Mouse (Mus musculus) hindbrain, embryonic 14.5 days (tissue): ENCODE measurements around the gene Slc9c1. TPM values are rescaled to one million over a fixed set of nuclear protein-coding genes. Genes with fewer than 3 reads are reported as not detected.

Experiments
- polyA plus RNA-seq: library from polyadenylated mRNA; unstranded; fragments of >200 nt; fragmentation: Nextera tagmentation; extraction: Ambion mirVana; gene quantifications from 2 replicates; pipeline ENCODE4 v1.2.1, GENCODE M21; 2014

Gene Slc9c1
- polyA plus RNA-seq, 1 experiment from 2014 or later = not detected

Other genes starting within 250 kb of the Slc9c1 start
- 356 and 413 TPM in 2 replicates for gene Cd200, start 126.3 kb upstream of the Slc9c1 start, polyA plus RNA-seq
- not detected in 2 replicates for gene Gm609, start 42.3 kb upstream of the Slc9c1 start, polyA plus RNA-seq
- gene Gm17783, start 3.3 kb upstream of the Slc9c1 start, polyA plus RNA-seq = not detected in 2 replicates
- 0.08 TPM in 1 of 2 replicates, not detected in the other for gene Gcsam, start 75.1 kb downstream of the Slc9c1 start, polyA plus RNA-seq
- gene BC016579, start 118.8 kb downstream of the Slc9c1 start, polyA plus RNA-seq = 0.09 TPM in 1 of 2 replicates, not detected in the other
- 0.53 and 0.59 TPM in 2 replicates for gene Tmprss7, start 158.3 kb downstream of the Slc9c1 start, polyA plus RNA-seq
- 457 and 485 TPM in 2 replicates for gene Tagln3, start 189.3 kb downstream of the Slc9c1 start, polyA plus RNA-seq
- 34.5 and 34.7 TPM in 2 replicates for gene Abhd10, start 207.6 kb downstream of the Slc9c1 start, polyA plus RNA-seq